Mouse (Mus musculus): ENCODE measurements around the gene Gmppa.

DNA sequence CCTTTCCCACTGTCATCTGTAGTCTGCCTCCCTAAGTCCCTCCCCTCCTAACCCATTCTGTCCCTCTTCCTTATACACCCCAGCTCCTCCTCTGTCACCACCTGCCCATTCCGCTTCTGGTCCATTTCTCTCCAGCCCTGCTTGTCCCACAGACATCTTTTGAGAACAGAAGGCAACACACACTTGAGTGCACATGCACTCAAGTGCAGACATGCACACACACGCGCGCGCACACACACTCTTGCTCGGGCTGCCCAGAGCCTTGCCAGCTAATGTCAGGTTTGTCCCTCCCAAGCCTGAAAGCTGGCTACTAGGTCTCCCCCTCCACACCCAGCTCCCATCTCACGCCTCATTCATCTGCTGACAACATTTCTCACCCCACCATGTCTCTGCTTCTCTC, 4.9 kb downstream of the Gmppa start:
- TF ChIP-seq POLR2A (IDR thresholded peaks at IDR 0.05; ENCODE audit: extremely low read depth, insufficient read depth, low read length) (no peak), CTCF (IDR thresholded peaks at IDR 0.05; ENCODE audit: low read depth, low read length) (no peak)
